Mouse (Mus musculus): Measurements from ENCODE around the gene Gm7995. TPM values are rescaled to one million over a fixed set of nuclear protein-coding genes. Genes with fewer than 3 reads are reported as not detected.

Gm7995 gene
- not detected for polyA plus RNA-seq (2017; shearing (Covaris generic))

DNA sequence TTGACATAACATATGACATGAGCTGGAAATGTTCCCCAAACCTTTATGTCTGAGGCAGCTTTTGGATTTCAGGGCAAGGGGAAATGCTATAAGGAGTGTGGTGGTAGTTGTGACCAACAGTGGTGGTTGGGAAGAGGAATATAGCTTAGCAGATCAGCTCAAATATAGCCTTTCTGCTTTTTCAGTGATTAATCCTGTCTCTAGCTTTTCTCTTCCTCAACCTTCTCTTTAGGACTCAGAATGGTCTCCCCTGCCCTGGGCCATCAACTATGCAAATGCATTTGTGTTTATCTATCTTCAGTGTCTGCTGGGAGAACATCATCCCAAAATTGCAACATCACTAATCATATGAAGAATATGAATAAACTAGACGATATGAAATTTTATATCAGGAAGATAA is at the start of gene Gm7995:
Gene Gm7995 (plus strand): TSS at position 301 of the 400 bp plus-strand sequence.

DNA sequence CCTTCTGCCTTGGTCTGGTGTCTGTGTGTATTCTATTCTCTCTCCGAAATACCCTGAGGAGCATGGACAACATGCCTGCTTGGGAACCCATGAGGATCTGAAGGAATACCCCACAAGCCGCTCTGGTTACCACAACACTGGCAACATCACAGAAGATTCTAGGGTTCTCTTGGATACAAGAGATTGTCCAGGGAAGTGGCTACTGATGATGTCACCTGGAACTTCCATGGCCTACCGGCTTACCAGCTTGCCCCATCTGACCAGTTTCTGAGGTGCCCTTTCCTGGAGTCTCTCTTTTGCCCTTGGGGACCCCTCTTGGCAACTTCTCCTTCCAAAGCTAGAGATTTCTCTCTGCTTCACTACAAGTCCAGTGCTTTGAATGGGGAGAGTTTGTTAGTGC is 12.8 kb upstream of the Gm7995 start, which contains the start of gene Gm9611:
Gene Gm9611 (minus strand): TSS at position 101 of the 400 bp plus-strand sequence.

Other genes starting within 250 kb of the Gm7995 start
- not detected for gene Gm7951, start 192.8 kb upstream of the Gm7995 start, polyA plus RNA-seq (2017; shearing (Covaris generic))
- gene Gm17027, start 147.6 kb upstream of the Gm7995 start, polyA plus RNA-seq (2017; shearing (Covaris generic)), result not detected
- not detected for gene Gm3573, start 119.4 kb upstream of the Gm7995 start, polyA plus RNA-seq (2017; shearing (Covaris generic))
- gene Gm17026, start 50.2 kb upstream of the Gm7995 start, polyA plus RNA-seq (2017; shearing (Covaris generic)), result not detected
- not detected for gene Gm9611, start 12.9 kb upstream of the Gm7995 start, polyA plus RNA-seq (2017; shearing (Covaris generic))
- gene Gm8005, start 129.5 kb downstream of the Gm7995 start, polyA plus RNA-seq (2017; shearing (Covaris generic)), result not detected
- gene Gm8011, start 153.7 kb downstream of the Gm7995 start, polyA plus RNA-seq (2017; shearing (Covaris generic)), result not detected
- not detected for gene Gm8020, start 192.1 kb downstream of the Gm7995 start, polyA plus RNA-seq (2017; shearing (Covaris generic))
- not detected for gene Gm8024, start 214.1 kb downstream of the Gm7995 start, polyA plus RNA-seq (2017; shearing (Covaris generic))

All from CD4-positive, CD25-positive, alpha-beta regulatory T cell, adult 9 weeks (primary cell).